Mouse (Mus musculus) C2C12 (cell line): ENCODE results near the gene Ip6k3.

ENCODE experiments used
- CEBPB ChIP-seq: IDR thresholded peaks from one replicate; pipeline ENCODE4 v1.6.1; 2011; ENCODE audit warnings: low read depth, mild to moderate bottlenecking, control low read depth, moderate library complexity
- CTCF ChIP-seq: IDR thresholded peaks from one replicate; pipeline ENCODE4 v1.5.1; 2011; ENCODE audit not compliant: control insufficient read depth, insufficient read depth, insufficient read length
- FOSL1 ChIP-seq: IDR thresholded peaks from one replicate; pipeline ENCODE4 v1.8.0; 2011; ENCODE audit warnings: mild to moderate bottlenecking, low read length; ENCODE audit not compliant: poor library complexity, insufficient read depth, severe bottlenecking
- MAX ChIP-seq: IDR thresholded peaks from one replicate; pipeline ENCODE4 v1.6.1; 2011; ENCODE audit warnings: mild to moderate bottlenecking, control low read depth
- MYOD1 ChIP-seq: IDR thresholded peaks from one replicate; pipeline ENCODE4 v1.6.1; 2011; ENCODE audit warnings: low read depth; ENCODE audit not compliant: control insufficient read depth, insufficient read length
- MYOG ChIP-seq: IDR thresholded peaks from one replicate; pipeline ENCODE4 v1.6.1; 2011; ENCODE audit not compliant: control insufficient read depth, insufficient read length; ENCODE audit errors: extremely low read depth
- USF1 ChIP-seq: IDR thresholded peaks from one replicate; pipeline ENCODE4 v1.6.1; 2011; ENCODE audit warnings: low read depth, mild to moderate bottlenecking, control low read depth, moderate library complexity

DNA sequence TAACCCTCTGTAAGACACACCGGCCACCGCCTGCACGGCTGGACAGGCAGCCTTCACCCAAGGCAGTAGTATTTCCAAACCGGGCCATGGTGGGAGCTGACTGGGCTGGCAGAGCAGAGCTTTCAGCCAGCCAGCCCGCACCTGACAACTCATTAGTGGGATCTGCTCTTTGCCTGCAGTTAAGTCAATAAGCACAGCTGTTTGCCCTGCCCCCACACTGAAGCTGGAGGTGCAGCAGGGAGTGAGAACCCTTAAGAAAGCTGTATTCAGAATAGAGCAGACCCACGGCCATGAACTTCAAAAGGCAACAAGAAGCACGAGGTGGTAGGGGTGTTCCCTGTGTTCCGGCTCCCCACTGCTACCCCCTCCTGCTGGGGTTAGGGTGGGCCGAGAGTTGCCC is 37.3 kb downstream of the Ip6k3 start:
- TF ChIP-seq CTCF (no peak), USF1 (no peak), MYOG (no peak), MAX (no peak), CEBPB (no peak), FOSL1 (no peak), MYOD1 (no peak)
